Mouse (Mus musculus): Measurements from ENCODE around the gene Sgce. TPM values are rescaled to one million over a fixed set of nuclear protein-coding genes. Genes with fewer than 3 reads are reported as not detected.

The Sgce gene
- polyA plus RNA-seq, 2 experiments = 8.9 to 14.2 TPM

- ATAC-seq (ENCODE audit: insufficient read depth) = no peak
- H3K27me3 ChIP-seq (ENCODE audit: control insufficient read depth, insufficient read depth, low read length) = no peaks in the 10 kb centered on the region
- no peak for DNase-seq (ENCODE audit: low read depth in 3 of 3, low spot score in 3 of 3)
- no peak overlapping the region for H3K4me3 ChIP-seq (ENCODE audit: insufficient read depth in 1 of 2, low read depth in 2 of 2, low read length in 2 of 2)
- H3K4me2 ChIP-seq (ENCODE audit: low read depth) = no peak overlapping the region
- no peaks in the 10 kb centered on the region for H3K9me3 ChIP-seq (ENCODE audit: control insufficient read depth, low read length)
- no peak overlapping the region for H3K27ac ChIP-seq
- TF ChIP-seq CTCF (IDR thresholded peaks at IDR 0.05; ENCODE audit: low read depth) = no peak
- TF ChIP-seq EP300 (IDR thresholded peaks at IDR 0.05; ENCODE audit: low read depth) = no peak
- no peaks in the 10 kb centered on the region for H3K36me3 ChIP-seq (replicated peaks; ENCODE audit: control insufficient read depth, insufficient read depth, low read depth)
- WGBS (ENCODE audit: insufficient replicate concordance) = 80% methylated on average over 7 of the region's 7 CpGs
- no peaks in the 10 kb centered on the region for H3K4me1 ChIP-seq (replicated peaks; ENCODE audit: control insufficient read depth in 2 of 2, insufficient read depth in 2 of 2, low read length in 1 of 2)
- no peak overlapping the region for H3K9ac ChIP-seq (replicated peaks)
Observed at GRCm38 (mm10) chr6:4642068-4642467, 104.9 kb downstream of the Sgce start.

DNA sequence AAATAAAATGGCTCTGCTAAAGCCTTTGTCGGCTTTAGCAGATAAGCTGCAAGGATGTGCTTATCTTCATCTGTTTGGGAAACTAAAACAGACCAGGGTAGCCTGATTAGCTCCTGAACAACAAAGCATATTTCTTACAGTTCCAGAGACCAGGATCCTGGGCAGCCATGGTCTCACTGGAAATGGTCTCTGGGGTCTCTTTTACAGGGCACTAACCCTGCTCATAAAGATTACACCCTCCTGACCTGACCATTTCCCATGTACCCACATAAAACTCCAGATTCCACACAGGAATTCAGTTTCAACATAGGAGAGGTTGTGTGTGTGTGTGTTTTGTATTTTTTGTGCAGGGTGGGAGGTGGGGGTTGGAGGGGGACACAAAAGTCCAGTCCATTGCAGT lies 112.2 kb downstream of the Sgce start:
- no peak overlapping the region for H3K9ac ChIP-seq (replicated peaks)
- no peak overlapping the region for H3K4me3 ChIP-seq (ENCODE audit: insufficient read depth in 1 of 2, low read depth in 2 of 2, low read length in 2 of 2)
- H3K4me1 ChIP-seq (replicated peaks; ENCODE audit: control insufficient read depth in 2 of 2, insufficient read depth in 2 of 2, low read length in 1 of 2) = peaks cover 0 to 2% of the 10 kb centered on the region in 2 experiments; a peak in 2 of 4 replicates
- H3K36me3 ChIP-seq (replicated peaks; ENCODE audit: control insufficient read depth, insufficient read depth, low read depth) = no peaks in the 10 kb centered on the region
- WGBS (ENCODE audit: insufficient replicate concordance) = 55% methylated on average over 1 of the region's 1 CpGs
- no peaks in the 10 kb centered on the region for H3K27me3 ChIP-seq (ENCODE audit: control insufficient read depth, insufficient read depth, low read length)
- DNase-seq (ENCODE audit: low read depth in 3 of 3, low spot score in 3 of 3) = no peak
- TF ChIP-seq CTCF (IDR thresholded peaks at IDR 0.05; ENCODE audit: low read depth) (no peak), EP300 (IDR thresholded peaks at IDR 0.05; ENCODE audit: low read depth) (no peak)
- ATAC-seq (ENCODE audit: insufficient read depth) = no peak
- no peaks in the 10 kb centered on the region for H3K9me3 ChIP-seq (ENCODE audit: control insufficient read depth, low read length)
- H3K4me2 ChIP-seq (ENCODE audit: low read depth) = no peak overlapping the region
- H3K27ac ChIP-seq = no peak overlapping the region

- no peak for ATAC-seq (ENCODE audit: insufficient read depth)
- Histone ChIP-seq H3K9ac (replicated peaks) (no peak overlapping the region), H3K9me3 (ENCODE audit: control insufficient read depth, low read length) (no peaks in the 10 kb centered on the region), H3K4me1 (replicated peaks; ENCODE audit: control insufficient read depth in 2 of 2, insufficient read depth in 2 of 2, low read length in 1 of 2) (peaks cover 0 to 2% of the 10 kb centered on the region in 2 experiments; a peak in 2 of 4 replicates), H3K4me2 (ENCODE audit: low read depth) (no peak overlapping the region), H3K36me3 (replicated peaks; ENCODE audit: control insufficient read depth, insufficient read depth, low read depth) (no peaks in the 10 kb centered on the region), H3K4me3 (ENCODE audit: insufficient read depth in 1 of 2, low read depth in 2 of 2, low read length in 2 of 2) (no peak overlapping the region), H3K27ac (no peak overlapping the region), H3K27me3 (ENCODE audit: control insufficient read depth, insufficient read depth, low read length) (no peaks in the 10 kb centered on the region)
- no peak for DNase-seq (ENCODE audit: low read depth in 3 of 3, low spot score in 3 of 3)
- TF ChIP-seq EP300 (IDR thresholded peaks at IDR 0.05; ENCODE audit: low read depth) (no peak), CTCF (IDR thresholded peaks at IDR 0.05; ENCODE audit: low read depth) (no peak)
- WGBS (ENCODE audit: insufficient replicate concordance) = 81% methylated on average over 4 of the region's 4 CpGs
Observed at GRCm38 (mm10) chr6:4633189-4633588, 113.8 kb downstream of the Sgce start.

DNA sequence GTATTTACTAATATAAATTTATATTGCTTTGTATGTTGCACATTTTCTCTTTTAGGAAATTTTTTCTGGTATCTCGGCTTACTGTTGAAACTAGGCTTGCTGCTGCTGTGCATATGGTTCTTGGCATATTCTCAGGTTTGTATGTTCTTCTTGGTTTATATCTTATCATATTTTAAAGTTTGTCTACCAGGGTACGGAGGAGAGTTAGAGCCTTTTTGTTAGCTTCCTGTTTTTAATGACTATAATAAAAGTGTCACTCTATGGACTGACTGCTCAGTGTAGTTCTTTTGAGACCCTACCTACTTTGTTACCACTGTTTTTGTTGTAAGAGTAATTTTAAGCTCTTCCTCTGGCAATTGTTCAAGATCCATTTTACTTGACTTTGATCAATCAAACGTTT lies 115.5 kb downstream of the Sgce start:
- no peak overlapping the region for H3K9ac ChIP-seq (replicated peaks)
- H3K27ac ChIP-seq = no peak overlapping the region
- H3K4me1 ChIP-seq (replicated peaks; ENCODE audit: control insufficient read depth in 2 of 2, insufficient read depth in 2 of 2, low read length in 1 of 2) = peaks cover 0 to 2% of the 10 kb centered on the region in 2 experiments; a peak in 2 of 4 replicates
- no peak for DNase-seq (ENCODE audit: low read depth in 3 of 3, low spot score in 3 of 3)
- WGBS (ENCODE audit: insufficient replicate concordance) = 58% methylated on average over 3 of the region's 3 CpGs
- TF ChIP-seq CTCF (IDR thresholded peaks at IDR 0.05; ENCODE audit: low read depth) (no peak), EP300 (IDR thresholded peaks at IDR 0.05; ENCODE audit: low read depth) (no peak)
- no peaks in the 10 kb centered on the region for H3K36me3 ChIP-seq (replicated peaks; ENCODE audit: control insufficient read depth, insufficient read depth, low read depth)
- ATAC-seq (ENCODE audit: insufficient read depth) = no peak
- no peak overlapping the region for H3K4me2 ChIP-seq (ENCODE audit: low read depth)
- no peaks in the 10 kb centered on the region for H3K27me3 ChIP-seq (ENCODE audit: control insufficient read depth, insufficient read depth, low read length)
- no peaks in the 10 kb centered on the region for H3K9me3 ChIP-seq (ENCODE audit: control insufficient read depth, low read length)
- no peak overlapping the region for H3K4me3 ChIP-seq (ENCODE audit: insufficient read depth in 1 of 2, low read depth in 2 of 2, low read length in 2 of 2)

Other genes with a start within 250 kb of the Sgce start
- gene Col1a2, start 242.4 kb downstream of the Sgce start, polyA plus RNA-seq (2012; rRNA removed) = 8.4 and 16.2 TPM in 2 replicates
- gene Col1a2, start 242.4 kb downstream of the Sgce start, polyA plus RNA-seq (2014; fragmentation: Nextera tagmentation; extraction: Ambion mirVana) = 22.8 and 28.4 TPM in 2 replicates
- gene Casd1, start 146.4 kb downstream of the Sgce start, polyA plus RNA-seq (2012; rRNA removed) = 6.6 and 7.7 TPM in 2 replicates
- gene Casd1, start 146.4 kb downstream of the Sgce start, polyA plus RNA-seq (2014; fragmentation: Nextera tagmentation; extraction: Ambion mirVana) = 7.5 and 8.0 TPM in 2 replicates
- gene Peg10, start 99 bp upstream of the Sgce start, polyA plus RNA-seq (2012; rRNA removed) = 12.9 and 13.0 TPM in 2 replicates
- gene Peg10, start 99 bp upstream of the Sgce start, polyA plus RNA-seq (2014; fragmentation: Nextera tagmentation; extraction: Ambion mirVana) = 3.0 and 3.1 TPM in 2 replicates
- gene Ppp1r9a, start 155.7 kb upstream of the Sgce start, polyA plus RNA-seq (2012; rRNA removed) = 2.3 and 3.0 TPM in 2 replicates
- 2.6 TPM in 2 replicates for gene Ppp1r9a, start 155.7 kb upstream of the Sgce start, polyA plus RNA-seq (2014; fragmentation: Nextera tagmentation; extraction: Ambion mirVana)